Mouse (Mus musculus) central nervous system, embryonic 18 days (tissue): Measurements from ENCODE around the gene Gm36079. TPM values are rescaled to one million over a fixed set of nuclear protein-coding genes. Genes with fewer than 3 reads are reported as not detected.

ENCODE experiments used
- polyA plus RNA-seq: library from polyadenylated mRNA; depleted of rRNA; stranded (reverse); fragments of >200 nt; gene quantifications from 2 replicates; pipeline ENCODE4 v1.2.3, GENCODE M21; 2012; rRNA removed

Gene Gm36079
- not detected in 2 replicates for polyA plus RNA-seq

DNA sequence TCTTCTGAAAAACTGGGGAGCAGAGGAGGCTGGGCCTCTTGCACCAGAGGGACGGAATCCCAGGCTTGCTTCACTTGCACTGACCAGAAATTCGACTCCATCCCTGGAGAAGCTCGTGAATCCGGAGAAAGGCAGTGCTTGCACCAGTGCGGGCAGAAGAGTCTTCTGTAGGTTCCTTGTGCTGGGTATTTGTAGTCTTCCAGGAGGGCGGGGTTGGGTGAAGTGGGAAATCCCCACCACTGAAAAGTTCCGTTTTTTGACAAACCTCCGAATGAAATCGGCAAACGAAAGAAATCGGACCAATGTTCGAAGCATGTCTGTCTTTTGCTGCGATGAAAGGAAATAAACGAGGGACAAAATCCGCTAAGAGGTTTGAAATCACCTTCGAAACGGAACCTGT lies at the start of gene Gm36079:
Gene Gm36079 (minus strand): TSS at position 101 of the 400 bp plus-strand sequence.

GRCm38 (mm10) chr13:120052085-120052484 lies 25.3 kb upstream of the Gm36079 start, which contains the start of gene Gm21188:
Gene Gm21188 (minus strand): TSS chr13:120052194.

Other genes with a start within 250 kb of the Gm36079 start
- gene Zfp131, start 236.1 kb downstream of the Gm36079 start, polyA plus RNA-seq: 27.3 and 28.3 TPM in 2 replicates
- not detected in 2 replicates for gene AF067063, start 196.8 kb downstream of the Gm36079 start, polyA plus RNA-seq
- not detected in 2 replicates for gene D13Ertd608e, start 191.0 kb downstream of the Gm36079 start, polyA plus RNA-seq
- not detected in 2 replicates for gene Tcstv1, start 132.2 kb downstream of the Gm36079 start, polyA plus RNA-seq
- gene Gm21761, start 97.7 kb downstream of the Gm36079 start, polyA plus RNA-seq: not detected in 2 replicates
- not detected in 2 replicates for gene B020031M17Rik, start 76.2 kb downstream of the Gm36079 start, polyA plus RNA-seq
- 0.12 TPM in 1 of 2 replicates, not detected in the other for gene Gm21188, start 25.2 kb upstream of the Gm36079 start, polyA plus RNA-seq
- not detected in 2 replicates for gene Gm20767, start 113.2 kb upstream of the Gm36079 start, polyA plus RNA-seq
- not detected in 2 replicates for gene Gm21818, start 145.4 kb upstream of the Gm36079 start, polyA plus RNA-seq
- not detected in 2 replicates for gene Gm21762, start 188.9 kb upstream of the Gm36079 start, polyA plus RNA-seq
- not detected in 2 replicates for gene Gm21731, start 212.1 kb upstream of the Gm36079 start, polyA plus RNA-seq
- gene AF067061, start 236.1 kb upstream of the Gm36079 start, polyA plus RNA-seq: not detected in 2 replicates